Mouse (Mus musculus): ENCODE data around the gene Trpv2. TPM values are rescaled to one million over a fixed set of nuclear protein-coding genes. Genes with fewer than 3 reads are reported as not detected.

Trpv2 gene
- polyA plus RNA-seq, 1 experiment, result 4.0 TPM

DNA sequence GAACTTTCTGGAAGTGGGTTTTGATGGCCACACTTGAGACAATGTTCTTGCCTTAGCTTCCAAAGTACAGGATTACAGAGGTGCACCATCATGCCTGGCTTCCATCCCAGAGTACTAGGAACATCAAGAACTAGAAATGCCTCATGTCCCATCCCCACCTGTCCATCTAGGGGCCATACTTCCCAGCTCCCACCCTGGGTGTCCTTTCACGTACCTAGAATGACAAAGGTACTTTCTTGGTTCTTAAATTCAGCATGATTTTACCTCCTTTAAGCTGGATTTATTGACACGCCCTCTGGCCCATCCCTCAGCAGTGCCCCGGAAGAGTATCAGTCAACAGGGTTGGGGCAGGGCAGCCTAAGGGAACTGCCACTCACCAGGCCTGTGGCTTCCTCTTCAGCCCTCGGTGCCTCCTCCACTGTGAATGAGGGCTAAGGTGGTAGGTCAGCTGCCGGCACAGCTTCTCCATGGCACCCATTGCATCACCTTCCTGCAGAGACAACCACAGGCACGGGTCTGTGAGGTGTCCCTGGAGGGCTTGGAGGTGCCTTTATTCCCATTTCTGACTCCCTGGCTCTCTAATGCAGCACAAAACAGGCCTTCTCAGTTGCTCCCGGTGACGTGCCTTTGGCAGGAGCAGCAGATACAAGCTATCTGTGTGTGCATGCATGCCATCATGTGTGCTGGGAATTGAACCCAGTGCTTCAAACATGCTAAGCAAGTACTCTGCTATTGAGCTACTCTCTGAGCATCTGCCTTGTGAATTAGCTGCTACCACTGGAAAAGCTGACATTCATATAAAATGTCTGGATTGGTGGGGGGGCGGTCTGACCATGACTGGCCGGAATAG is 34.8 kb downstream of the Trpv2 start:
- 67% methylated on average over 10 of the region's 10 CpGs for WGBS
- Histone ChIP-seq H3K4me3 (ENCODE audit: low read depth, low read length) (no peak overlapping the region), H3K27me3 (ENCODE audit: control insufficient read depth, insufficient read depth, low read length) (no peaks in the 10 kb centered on the region), H3K27ac (ENCODE audit: insufficient read depth, low read depth, low read length) (no peak overlapping the region), H3K4me1 (ENCODE audit: control insufficient read depth, insufficient read depth, insufficient read length, low read length) (0 out of 2 replicates have a peak, but pooled peaks cover 1% of the 10 kb centered on the region), H3K36me3 (ENCODE audit: control insufficient read depth, insufficient read depth, low read length) (peaks cover 47% of the 10 kb centered on the region)
- TF ChIP-seq POLR2A (IDR thresholded peaks at IDR 0.05; ENCODE audit: low read depth, low read length) (no peak), CTCF (IDR thresholded peaks at IDR 0.05; ENCODE audit: extremely low read depth, insufficient read length, insufficient replicate concordance, low read depth, low read length) (no peak)

DNA sequence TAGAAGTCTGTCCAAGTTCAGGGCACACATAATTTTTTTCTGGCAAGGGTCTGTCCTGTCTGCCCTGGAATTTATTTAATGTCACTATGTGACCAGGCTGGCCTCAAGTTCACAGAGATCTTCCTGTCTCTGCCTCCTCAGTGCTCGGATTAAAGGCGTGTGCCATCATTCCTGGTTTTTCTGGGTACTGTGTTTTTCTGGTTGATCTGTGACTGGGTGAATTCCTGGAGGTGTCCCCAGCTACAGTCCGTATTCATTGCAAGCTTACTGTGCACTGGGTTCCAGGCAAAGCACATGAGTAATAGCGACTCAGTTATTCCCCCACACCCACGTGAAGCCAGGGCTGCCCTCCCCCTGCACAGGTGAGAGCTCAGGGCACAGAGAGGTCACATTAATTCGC is 36.0 kb downstream of the Trpv2 start:
- H3K36me3 ChIP-seq (ENCODE audit: control insufficient read depth, insufficient read depth, low read length), result peaks cover 35% of the 10 kb centered on the region
- TF ChIP-seq POLR2A (IDR thresholded peaks at IDR 0.05; ENCODE audit: low read depth, low read length) (no peak), CTCF (IDR thresholded peaks at IDR 0.05; ENCODE audit: extremely low read depth, insufficient read length, insufficient replicate concordance, low read depth, low read length) (no peak)

DNA sequence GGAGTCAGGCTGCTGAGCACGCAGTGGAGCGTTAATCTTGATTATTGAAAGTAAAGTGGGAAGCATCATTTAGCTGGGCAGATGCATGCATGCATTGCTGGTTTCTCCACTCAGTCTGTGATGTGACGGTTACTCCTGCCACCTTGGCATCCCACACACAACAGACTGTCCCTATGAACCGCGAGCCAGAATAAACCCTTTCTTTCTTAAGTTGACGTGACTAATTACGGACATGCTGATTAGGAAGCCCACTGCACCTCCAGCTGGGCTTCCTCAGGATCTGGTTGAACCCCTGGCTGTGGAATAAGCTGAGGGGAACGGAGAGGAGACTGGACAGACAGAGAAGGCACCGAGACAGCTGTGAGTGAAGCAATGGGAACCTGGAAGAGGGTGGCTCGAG is 38.3 kb downstream of the Trpv2 start:
- Histone ChIP-seq H3K36me3 (ENCODE audit: control insufficient read depth, insufficient read depth, low read length) (peaks cover 14% of the 10 kb centered on the region), H3K27ac (ENCODE audit: insufficient read depth, low read depth, low read length) (no peak overlapping the region), H3K4me1 (ENCODE audit: control insufficient read depth, insufficient read depth, insufficient read length, low read length) (peaks cover 6% of the 10 kb centered on the region), H3K27me3 (ENCODE audit: control insufficient read depth, insufficient read depth, low read length) (no peaks in the 10 kb centered on the region), H3K4me3 (ENCODE audit: low read depth, low read length) (no peak overlapping the region)
- WGBS, result 92% methylated on average over 10 of the region's 10 CpGs
- TF ChIP-seq CTCF (IDR thresholded peaks at IDR 0.05; ENCODE audit: extremely low read depth, insufficient read length, insufficient replicate concordance, low read depth, low read length) (no peak), POLR2A (IDR thresholded peaks at IDR 0.05; ENCODE audit: low read depth, low read length) (no peak)

More for the DNA sequence above, 36.0 kb downstream of the Trpv2 start:
- Histone ChIP-seq H3K27ac (ENCODE audit: insufficient read depth, low read depth, low read length) (no peak overlapping the region), H3K27me3 (ENCODE audit: control insufficient read depth, insufficient read depth, low read length) (no peaks in the 10 kb centered on the region), H3K4me1 (ENCODE audit: control insufficient read depth, insufficient read depth, insufficient read length, low read length) (peaks cover 2% of the 10 kb centered on the region), H3K4me3 (ENCODE audit: low read depth, low read length) (no peak overlapping the region)
- WGBS, result 84% methylated on average over 6 of the region's 6 CpGs

DNA sequence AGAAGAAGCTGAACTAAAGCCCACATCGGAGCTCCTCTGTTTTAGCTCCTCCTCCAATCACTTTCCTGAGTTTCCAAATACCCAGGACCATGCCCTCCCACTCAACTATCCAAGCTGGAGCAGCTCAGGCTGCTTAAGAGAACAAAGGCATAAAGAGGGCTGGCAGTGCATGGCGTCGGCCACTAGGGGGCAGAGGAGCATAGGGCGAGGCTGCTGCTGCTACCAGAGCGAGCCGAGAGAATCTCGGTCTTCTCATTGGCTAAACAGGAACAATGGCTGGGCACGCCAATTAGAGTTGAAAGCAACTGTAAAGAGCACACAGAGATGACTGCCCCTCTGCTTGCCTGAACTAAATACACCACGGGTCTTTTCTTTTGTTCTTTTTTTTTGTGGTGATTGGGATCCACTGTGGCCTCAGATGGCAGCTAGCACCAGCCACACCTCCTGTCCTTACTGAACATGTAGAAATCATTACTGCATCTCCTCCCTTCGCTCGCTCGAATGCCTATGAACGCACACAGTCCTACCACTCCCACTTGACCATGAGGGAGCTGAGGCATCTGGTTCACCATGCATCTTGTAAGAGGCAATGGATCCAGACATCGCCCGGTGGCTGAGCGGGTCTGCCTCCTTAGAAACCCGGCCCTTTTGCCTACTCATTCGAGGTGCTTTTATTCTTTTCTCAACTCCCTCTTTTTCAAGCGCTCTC is 39.5 kb downstream of the Trpv2 start:
- H3K27ac ChIP-seq (ENCODE audit: insufficient read depth, low read depth, low read length), result no peak overlapping the region
- WGBS, result 35% methylated on average over 19 of the region's 19 CpGs
- peaks cover 11% of the 10 kb centered on the region for H3K36me3 ChIP-seq (ENCODE audit: control insufficient read depth, insufficient read depth, low read length)
- H3K4me3 ChIP-seq (ENCODE audit: low read depth, low read length), result no peak overlapping the region
- no peaks in the 10 kb centered on the region for H3K27me3 ChIP-seq (ENCODE audit: control insufficient read depth, insufficient read depth, low read length)
- H3K4me1 ChIP-seq (ENCODE audit: control insufficient read depth, insufficient read depth, insufficient read length, low read length), result peaks cover 6% of the 10 kb centered on the region
- TF ChIP-seq CTCF (IDR thresholded peaks at IDR 0.05; ENCODE audit: extremely low read depth, insufficient read length, insufficient replicate concordance, low read depth, low read length), result peak; percentile 98
- TF ChIP-seq POLR2A (IDR thresholded peaks at IDR 0.05; ENCODE audit: low read depth, low read length), result no peak

DNA sequence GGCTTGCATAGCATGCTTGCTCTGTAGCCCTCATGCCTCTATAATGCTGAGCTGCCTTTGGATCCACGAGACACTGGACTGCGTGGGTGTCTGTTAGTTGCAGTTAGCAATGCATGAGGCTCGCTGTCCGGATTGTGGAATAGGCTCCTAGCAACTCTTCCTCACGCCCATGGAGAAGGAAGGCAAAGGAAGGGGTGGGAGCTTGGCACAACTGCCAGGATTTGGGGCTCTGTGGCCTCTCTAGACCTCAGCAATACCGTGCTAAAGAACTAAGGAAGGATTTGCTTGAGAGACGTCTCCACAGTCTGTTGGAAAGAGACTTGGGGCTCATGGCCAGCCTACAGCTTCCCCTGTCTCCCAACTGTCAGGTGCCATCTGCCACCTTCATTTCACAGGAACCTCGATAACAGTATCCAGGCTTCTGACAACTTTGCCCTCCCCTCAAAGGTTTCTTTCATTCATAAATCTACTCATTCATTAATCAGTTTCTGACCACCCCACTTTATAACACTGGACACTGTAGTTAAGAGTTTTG is 40.7 kb downstream of the Trpv2 start:
- no peak overlapping the region for H3K27ac ChIP-seq (ENCODE audit: insufficient read depth, low read depth, low read length)
- H3K27me3 ChIP-seq (ENCODE audit: control insufficient read depth, insufficient read depth, low read length), result no peaks in the 10 kb centered on the region
- H3K4me1 ChIP-seq (ENCODE audit: control insufficient read depth, insufficient read depth, insufficient read length, low read length), result peaks cover 6% of the 10 kb centered on the region
- WGBS, result 84% methylated on average over 8 of the region's 8 CpGs
- H3K4me3 ChIP-seq (ENCODE audit: low read depth, low read length), result no peak overlapping the region
- TF ChIP-seq CTCF (IDR thresholded peaks at IDR 0.05; ENCODE audit: extremely low read depth, insufficient read length, insufficient replicate concordance, low read depth, low read length), result no peak
- H3K36me3 ChIP-seq (ENCODE audit: control insufficient read depth, insufficient read depth, low read length), result peaks cover 22% of the 10 kb centered on the region

DNA sequence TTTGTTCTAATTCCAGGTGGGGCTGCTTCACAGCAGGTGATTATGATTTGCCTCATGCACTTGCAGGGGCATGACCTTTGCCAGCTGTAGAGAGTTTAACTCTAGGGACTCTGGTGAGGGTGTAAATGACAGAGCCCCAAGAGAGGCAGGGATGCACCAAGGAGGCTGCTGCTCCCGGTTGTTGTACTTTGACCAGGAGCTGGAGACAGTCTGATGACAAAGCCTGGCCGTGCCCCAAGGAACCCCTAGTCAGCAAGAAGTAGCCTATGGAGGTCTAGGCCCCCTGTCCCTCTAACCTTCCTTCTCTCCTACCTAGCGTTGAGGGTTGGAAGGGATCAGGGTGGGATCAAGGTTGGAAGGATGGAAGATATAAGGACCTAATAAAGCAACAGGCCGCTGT is 41.2 kb downstream of the Trpv2 start:
- 67% methylated on average over 4 of the region's 4 CpGs for WGBS
- Histone ChIP-seq H3K27me3 (ENCODE audit: control insufficient read depth, insufficient read depth, low read length) (no peaks in the 10 kb centered on the region), H3K4me3 (ENCODE audit: low read depth, low read length) (no peak overlapping the region), H3K36me3 (ENCODE audit: control insufficient read depth, insufficient read depth, low read length) (peaks cover 28% of the 10 kb centered on the region), H3K4me1 (ENCODE audit: control insufficient read depth, insufficient read depth, insufficient read length, low read length) (peaks cover 6% of the 10 kb centered on the region), H3K27ac (ENCODE audit: insufficient read depth, low read depth, low read length) (peak overlapping the region; percentile 72)
- no peak for TF ChIP-seq POLR2A (IDR thresholded peaks at IDR 0.05; ENCODE audit: low read depth, low read length)
- TF ChIP-seq CTCF (IDR thresholded peaks at IDR 0.05; ENCODE audit: extremely low read depth, insufficient read length, insufficient replicate concordance, low read depth, low read length), result no peak

DNA sequence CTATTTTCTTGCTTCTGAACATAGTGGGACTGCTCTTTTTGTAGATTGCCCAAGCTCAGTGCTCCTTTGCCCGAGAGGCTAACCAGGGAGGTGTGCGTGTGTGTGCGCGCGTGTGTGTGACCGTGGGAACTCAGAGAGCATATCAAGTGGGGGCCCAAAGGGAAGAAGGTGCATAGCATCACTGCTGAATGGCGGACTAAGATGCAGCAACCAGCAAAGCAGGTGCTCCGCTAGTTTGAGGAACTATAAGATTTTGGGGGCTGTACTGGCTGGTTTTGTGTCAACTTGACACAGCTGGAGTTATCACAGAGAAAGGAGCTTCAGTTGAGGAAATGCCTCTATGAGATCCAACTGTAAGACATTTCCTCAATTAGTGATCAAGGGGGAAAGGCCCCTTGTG is 46.8 kb downstream of the Trpv2 start:
- Histone ChIP-seq H3K36me3 (ENCODE audit: control insufficient read depth, insufficient read depth, low read length) (peaks cover 23% of the 10 kb centered on the region), H3K27me3 (ENCODE audit: control insufficient read depth, insufficient read depth, low read length) (no peaks in the 10 kb centered on the region), H3K4me1 (ENCODE audit: control insufficient read depth, insufficient read depth, insufficient read length, low read length) (peaks cover 24% of the 10 kb centered on the region), H3K27ac (ENCODE audit: insufficient read depth, low read depth, low read length) (no peak overlapping the region), H3K4me3 (ENCODE audit: low read depth, low read length) (no peak overlapping the region)
- no peak for TF ChIP-seq CTCF (IDR thresholded peaks at IDR 0.05; ENCODE audit: extremely low read depth, insufficient read length, insufficient replicate concordance, low read depth, low read length)
- no peak for TF ChIP-seq POLR2A (IDR thresholded peaks at IDR 0.05; ENCODE audit: low read depth, low read length)
- 87% methylated on average over 8 of the region's 8 CpGs for WGBS

Measured in small intestine, adult 2 months (tissue).